ENCODE assay signal across 17 mouse cellular contexts in the genomic region with DNA sequence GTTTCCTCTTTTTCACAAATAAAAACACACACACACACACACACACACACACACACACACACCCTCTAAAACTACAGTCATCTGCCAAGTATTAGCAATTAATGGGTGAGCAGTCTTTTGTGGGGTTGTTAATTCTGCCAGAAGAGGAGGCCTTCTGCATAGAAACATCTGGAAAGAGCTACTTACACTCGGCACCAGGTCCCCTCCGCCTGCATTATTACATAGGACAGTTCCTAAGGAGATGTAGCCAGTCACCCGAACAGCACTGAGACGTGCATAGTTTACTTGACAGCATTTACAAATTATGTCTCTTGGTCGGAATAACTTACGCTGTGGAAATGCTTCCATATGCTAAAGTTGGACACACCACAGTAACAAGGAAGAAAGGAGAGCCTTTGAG. TPM values are rescaled to one million over a fixed set of nuclear protein-coding genes. Genes with fewer than 3 reads are reported as not detected.
A peak's percentile ranks its signal among the peaks of the same experiment; 100 is the strongest.
DNase-seq lines count a peak whose midpoint lies in the region; ATAC-seq and TF ChIP-seq lines count a peak whose summit lies in the region.
"Had no signal": no experiment of that assay in that cellular context is flagged by ENCODE, and none has a peak within 500 bp of the region (broad histone marks: within the 10 kb centered on the region; RNA-seq: fewer than 3 reads in every experiment).

No protein-coding gene starts in this region.

- DNase-seq in heart, embryonic 10.5 days (ENCODE audit: low spot score), result no peak
- DNase-seq in lung, embryonic 14.5 days, result peak; percentile 77
- no peak for DNase-seq in lung, adult 2 months
- DNase-seq in forelimb bud, embryonic 11.5 days (ENCODE audit: low read depth, low spot score), result peak; percentile 35
- DNase-seq in thymus, postnatal 10 days (ENCODE audit: low spot score in 2 of 2), result no peak
- DNase-seq: adrenal gland, adult 2 months; cerebellum, adult 8-10 months; gastrocnemius, postnatal 36 days; kidney, postnatal 14 days; liver; midbrain, embryonic 14.5 days; thymus, adult 2 months had no signal

- H3K9me3 ChIP-seq in heart, embryonic 15.5 days (replicated peaks), result no peaks in the 10 kb centered on the region
- no peaks in the 10 kb centered on the region for H3K9me3 ChIP-seq in heart, embryonic 10.5 days
- H3K9me3 ChIP-seq in lung, embryonic 14.5 days (ENCODE audit: low read depth, low read length), result no peaks in the 10 kb centered on the region
- no peaks in the 10 kb centered on the region for H3K9me3 ChIP-seq in stomach, embryonic 15.5 days
- H3K9me3 ChIP-seq: megakaryocyte, embryonic 14.5 days; neural tube, embryonic 13.5 days had no signal

- peak overlapping the region; percentile 42; the same call in 1 of the 2 replicates for H3K27ac ChIP-seq in heart, embryonic 15.5 days
- H3K27ac ChIP-seq in heart, embryonic 10.5 days, result no peak overlapping the region
- peak overlapping the region; percentile 46; the same call in 1 of the 2 replicates for H3K27ac ChIP-seq in lung, embryonic 14.5 days (ENCODE audit: low read depth)
- peak overlapping the region; percentile 40; the same call in 1 of the 2 replicates for H3K27ac ChIP-seq in stomach, embryonic 15.5 days
- H3K27ac ChIP-seq: neural tube, embryonic 13.5 days had no signal

- TF ChIP-seq CTCF in lung, embryonic 14.5 days (IDR thresholded peaks at IDR 0.05; ENCODE audit: low read depth), result no peak
- no peak for TF ChIP-seq CTCF in lung, adult 2 months (IDR thresholded peaks at IDR 0.05; ENCODE audit: insufficient read depth, low read length)

- H3K4me2 ChIP-seq in heart, embryonic 15.5 days, result no peak overlapping the region
- no peak overlapping the region for H3K4me2 ChIP-seq in lung, embryonic 14.5 days
- H3K4me2 ChIP-seq in stomach, embryonic 15.5 days, result no peak overlapping the region
- H3K4me2 ChIP-seq: neural tube, embryonic 13.5 days had no signal

- no peaks in the 10 kb centered on the region for H3K36me3 ChIP-seq in heart, embryonic 15.5 days
- H3K36me3 ChIP-seq in heart, embryonic 10.5 days, result no peaks in the 10 kb centered on the region
- H3K36me3 ChIP-seq in lung, embryonic 14.5 days (ENCODE audit: insufficient read depth), result peaks cover 6% of the 10 kb centered on the region; the same call in 1 of the 2 replicates
- no peaks in the 10 kb centered on the region for H3K36me3 ChIP-seq in stomach, embryonic 15.5 days
- H3K36me3 ChIP-seq: neural tube, embryonic 13.5 days had no signal

- no peaks in the 10 kb centered on the region for H3K27me3 ChIP-seq in heart, embryonic 15.5 days
- H3K27me3 ChIP-seq in heart, embryonic 10.5 days (ENCODE audit: insufficient read depth, poor library complexity, severe bottlenecking), result no peaks in the 10 kb centered on the region
- no peaks in the 10 kb centered on the region for H3K27me3 ChIP-seq in lung, embryonic 14.5 days (ENCODE audit: insufficient read depth, low read length)
- no peaks in the 10 kb centered on the region for H3K27me3 ChIP-seq in stomach, embryonic 15.5 days (replicated peaks)
- H3K27me3 ChIP-seq: neural tube, embryonic 13.5 days had no signal

- no peak for ATAC-seq in heart, embryonic 15.5 days (replicated peaks; ENCODE audit: insufficient number of reproducible peaks, insufficient read depth, low FRiP score, low read depth)
- ATAC-seq in lung, embryonic 14.5 days (ENCODE audit: insufficient read depth), result peak; percentile 64
- peak; percentile 61; the same call in 1 of the 2 replicates for ATAC-seq in stomach, embryonic 15.5 days (ENCODE audit: insufficient read depth, low FRiP score, low read depth)
- ATAC-seq: forebrain, embryonic 16.5 days had no signal

- WGBS in heart, embryonic 15.5 days, result 64% methylated on average over 6 of the region's 6 CpGs
- WGBS in heart, embryonic 10.5 days, result 76% methylated on average over 6 of the region's 6 CpGs
- WGBS in lung, embryonic 14.5 days, result 30% methylated on average over 6 of the region's 6 CpGs
- WGBS in lung, adult 2 months, result 63% methylated on average over 6 of the region's 6 CpGs
- 23% methylated on average over 6 of the region's 6 CpGs for WGBS in stomach, embryonic 15.5 days

- no peak overlapping the region for H3K4me3 ChIP-seq in heart, embryonic 15.5 days
- no peak overlapping the region for H3K4me3 ChIP-seq in heart, embryonic 10.5 days
- H3K4me3 ChIP-seq in lung, embryonic 14.5 days (ENCODE audit: low read depth, low read length), result no peak overlapping the region
- no peak overlapping the region for H3K4me3 ChIP-seq in lung, adult 2 months (replicated peaks; ENCODE audit: extremely low read depth, low read depth, low read length)
- no peak overlapping the region for H3K4me3 ChIP-seq in stomach, embryonic 15.5 days (replicated peaks)
- H3K4me3 ChIP-seq: megakaryocyte, embryonic 14.5 days; neural tube, embryonic 13.5 days had no signal

- peaks cover 11% of the 10 kb centered on the region for H3K4me1 ChIP-seq in heart, embryonic 15.5 days (replicated peaks)
- H3K4me1 ChIP-seq in heart, embryonic 10.5 days, result peaks cover 29% of the 10 kb centered on the region
- peaks cover 13% of the 10 kb centered on the region for H3K4me1 ChIP-seq in lung, embryonic 14.5 days (ENCODE audit: insufficient read depth)
- H3K4me1 ChIP-seq in lung, adult 2 months (ENCODE audit: control insufficient read depth, insufficient read depth, low read length), result peaks cover 6% of the 10 kb centered on the region
- H3K4me1 ChIP-seq in stomach, embryonic 15.5 days, result peaks cover 19% of the 10 kb centered on the region; the same call in 1 of the 2 replicates
- H3K4me1 ChIP-seq: megakaryocyte, embryonic 14.5 days; neural tube, embryonic 13.5 days had no signal

- H3K9ac ChIP-seq in heart, embryonic 15.5 days, result no peak overlapping the region
- H3K9ac ChIP-seq in lung, embryonic 14.5 days, result no peak overlapping the region
- no peak overlapping the region for H3K9ac ChIP-seq in stomach, embryonic 15.5 days
- H3K9ac ChIP-seq: neural tube, embryonic 13.5 days had no signal

- no peak for TF ChIP-seq POLR2A in lung, adult 2 months (IDR thresholded peaks at IDR 0.05; ENCODE audit: borderline replicate concordance, extremely low read depth, low read depth, low read length)

RNA-seq across cellular contexts. Expression of a gene that starts 43.0 kb away (rescaled TPM):
- polyA plus RNA-seq in heart, embryonic 15.5 days (2015; fragmentation: Nextera tagmentation; extraction: Ambion mirVana), result 7.5 and 11.4 TPM in 2 replicates
- polyA plus RNA-seq in heart, embryonic 10.5 days (2016; fragmentation: Nextera tagmentation; extraction: Ambion mirVana), result 19.5 and 24.2 TPM in 2 replicates
- 16.5 and 18.5 TPM in 2 replicates for polyA plus RNA-seq in lung, embryonic 14.5 days (2014; fragmentation: Nextera tagmentation; extraction: Ambion mirVana)
- 27.2 and 28.1 TPM in 2 replicates for polyA plus RNA-seq in lung, adult 2 months (2012; rRNA removed)
- 21.1 and 22.2 TPM in 2 replicates for polyA plus RNA-seq in stomach, embryonic 15.5 days (2015; fragmentation: Nextera tagmentation; extraction: Ambion mirVana)

Comparison
In these comparisons a context has a peak if more than half of its experiments do, and no peak if none do; other contexts are left out.
1. DNase-seq: peak in lung, embryonic 14.5 days (single experiment) and forelimb bud, embryonic 11.5 days (single experiment); none in heart, embryonic 10.5 days (single experiment), lung, adult 2 months (single experiment) and thymus, postnatal 10 days (0 of 2).